Mouse (Mus musculus) bone marrow, adult 2 months (tissue): Measurements from ENCODE around the gene Tec. TPM values are rescaled to one million over a fixed set of nuclear protein-coding genes. Genes with fewer than 3 reads are reported as not detected.
"Not testable (repeated sequence)": the region's sequence is repeated elsewhere in the genome, so short reads cannot be mapped to it uniquely, and the experiment has no call there.

ENCODE experiments used
- H3K27ac ChIP-seq: fragments of 200-500 bp; 2 replicates; pipeline ENCODE4 v1.5.1; 2012; ENCODE audit warnings: low read depth, mild to moderate bottlenecking, control low read depth, inconsistent platforms, low read length; ENCODE audit not compliant: control insufficient read depth, poor library complexity, insufficient read depth
- H3K4me1 ChIP-seq: fragments of 200-500 bp; 2 replicates; pipeline ENCODE4 v1.6.1; 2011; ENCODE audit warnings: low read length; ENCODE audit not compliant: control insufficient read depth, insufficient read depth
- H3K4me3 ChIP-seq: fragments of 200-500 bp; replicated peaks from 2 replicates; pipeline ENCODE3; 2011; ENCODE audit warnings: mild to moderate bottlenecking, low read depth, low read length, control low read depth; ENCODE audit not compliant: control insufficient read depth
- CTCF ChIP-seq: fragments of 200-500 bp; IDR thresholded peaks from 2 replicates; pipeline ENCODE4 v1.5.1; 2011; ENCODE audit warnings: low read length, control low read depth; ENCODE audit not compliant: control insufficient read depth, insufficient read depth
- POLR2A ChIP-seq: fragments of 200-500 bp; IDR thresholded peaks from 2 replicates; pipeline ENCODE4 v1.6.1; 2011; ENCODE audit warnings: low read depth, mild to moderate bottlenecking, control low read depth, low read length, borderline replicate concordance; ENCODE audit not compliant: control insufficient read depth
- WGBS: fragments of 180-500 bp; shearing (Covaris S2); methylation state at CpG from one replicate; pipeline ENCODE4 v1.1.7; 2018; 5-methylcytosine and 5-hydroxymethylcytosine counted together
- polyA plus RNA-seq: library from polyadenylated mRNA; stranded (reverse); fragments of >200 nt; gene quantifications from 2 replicates; pipeline ENCODE4 v1.2.4, GENCODE M21; 2011; ENCODE audit warnings: low replicate concordance; ENCODE audit not compliant: missing spikeins, insufficient read depth, insufficient read length

Gene Tec
- polyA plus RNA-seq, 1 experiment, result 39.4 TPM

DNA sequence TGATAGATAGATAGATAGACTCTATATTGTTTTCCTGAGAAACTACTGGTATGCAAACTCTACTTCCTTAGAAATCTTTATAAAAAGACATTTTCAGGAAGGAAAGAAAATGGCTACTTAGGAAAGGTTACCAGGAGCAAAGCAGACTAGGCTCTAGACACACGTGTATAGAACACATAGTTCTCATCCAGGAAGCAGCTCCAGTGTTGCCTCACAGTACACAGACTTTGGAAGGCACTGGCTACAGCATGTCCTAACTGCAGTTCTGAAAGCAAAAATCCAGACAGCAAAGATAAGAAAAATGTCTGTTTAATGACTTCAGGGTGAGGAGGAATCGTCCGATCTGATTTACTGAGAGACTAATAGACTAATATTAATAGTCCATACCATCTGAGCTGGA, 41.8 kb downstream of the Tec start:
- 56% methylated on average over 3 of the region's 3 CpGs for WGBS
- Histone ChIP-seq H3K4me1 (peaks cover 3% of the 10 kb centered on the region; the same call in 1 of the 2 replicates), H3K27ac (no peak overlapping the region), H3K4me3 (no peak overlapping the region)
- TF ChIP-seq CTCF, result no peak
- no peak for TF ChIP-seq POLR2A

DNA sequence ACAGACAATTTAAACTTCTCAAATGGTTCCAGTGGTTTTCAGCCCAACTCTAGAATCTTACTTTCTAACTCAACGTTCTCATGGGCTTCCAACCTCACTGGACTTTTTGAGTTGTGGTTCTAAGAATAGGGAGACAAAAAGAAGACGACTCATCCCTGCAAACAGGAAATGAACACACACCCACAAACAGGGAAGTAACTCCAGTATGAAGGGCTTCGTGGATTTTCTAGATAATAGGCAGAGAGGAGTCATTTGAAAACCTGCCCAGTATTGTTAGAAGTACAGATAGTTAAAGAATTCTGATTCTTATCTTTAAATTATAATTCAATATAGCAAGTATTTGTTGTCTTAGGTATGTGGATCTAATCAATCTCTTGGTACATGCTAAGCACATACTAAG, 47.6 kb downstream of the Tec start:
- 8% methylated on average over 3 of the region's 3 CpGs for WGBS
- Histone ChIP-seq H3K4me3 (no peak overlapping the region), H3K27ac (no peak overlapping the region), H3K4me1 (peaks cover 1% of the 10 kb centered on the region; the same call in 1 of the 2 replicates)
- TF ChIP-seq CTCF, result no peak
- no peak for TF ChIP-seq POLR2A

- TF ChIP-seq CTCF, result no peak
- TF ChIP-seq POLR2A, result no peak
- 34% methylated on average over 8 of the region's 8 CpGs for WGBS
- no peak overlapping the region for H3K4me3 ChIP-seq
- H3K4me1 ChIP-seq, result peaks cover 3% of the 10 kb centered on the region
- H3K27ac ChIP-seq, result peak overlapping the region; percentile 53; the same call in 1 of the 2 replicates
Measured at GRCm38 (mm10) chr5:72820036-72820640, 48.1 kb downstream of the Tec start.

DNA sequence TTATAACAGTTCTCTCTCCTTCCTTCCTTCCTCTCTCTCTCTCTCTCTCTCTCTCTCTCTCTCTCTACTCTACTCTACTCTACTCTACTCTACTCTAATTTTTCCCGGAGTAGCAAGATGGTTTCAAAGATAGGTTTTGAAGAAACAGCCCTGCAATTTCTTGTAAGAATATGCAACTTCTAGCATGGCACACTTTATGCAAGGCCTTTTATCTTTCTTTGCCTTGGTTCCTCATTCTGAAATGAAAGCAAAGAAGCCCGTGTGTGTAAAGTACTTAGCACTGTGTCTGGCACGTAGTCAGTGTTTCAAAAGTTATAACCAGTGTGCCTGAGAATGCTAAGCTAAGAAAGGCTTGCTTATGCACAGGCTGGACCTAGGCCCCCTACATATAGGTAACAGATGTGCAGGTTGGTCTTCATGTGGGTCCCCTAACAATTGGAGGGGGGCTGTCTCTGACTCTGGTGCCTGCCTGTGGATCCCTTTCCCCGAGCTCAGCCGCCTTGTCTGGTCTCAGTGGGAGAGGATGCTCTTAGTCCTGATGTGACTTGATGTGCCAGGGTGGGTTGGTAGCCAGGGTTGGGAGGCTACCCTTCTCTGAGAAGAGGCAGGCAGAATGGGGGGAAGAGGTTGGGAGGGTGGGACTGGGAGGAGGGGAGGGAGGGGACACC, 49.6 kb downstream of the Tec start:
- WGBS, result 20% methylated on average over 5 of the region's 5 CpGs
- H3K4me1 ChIP-seq, result peaks cover 3% of the 10 kb centered on the region
- H3K4me3 ChIP-seq, result no peak overlapping the region
- peak overlapping the region; percentile 70 for H3K27ac ChIP-seq
- no peak for TF ChIP-seq POLR2A

DNA sequence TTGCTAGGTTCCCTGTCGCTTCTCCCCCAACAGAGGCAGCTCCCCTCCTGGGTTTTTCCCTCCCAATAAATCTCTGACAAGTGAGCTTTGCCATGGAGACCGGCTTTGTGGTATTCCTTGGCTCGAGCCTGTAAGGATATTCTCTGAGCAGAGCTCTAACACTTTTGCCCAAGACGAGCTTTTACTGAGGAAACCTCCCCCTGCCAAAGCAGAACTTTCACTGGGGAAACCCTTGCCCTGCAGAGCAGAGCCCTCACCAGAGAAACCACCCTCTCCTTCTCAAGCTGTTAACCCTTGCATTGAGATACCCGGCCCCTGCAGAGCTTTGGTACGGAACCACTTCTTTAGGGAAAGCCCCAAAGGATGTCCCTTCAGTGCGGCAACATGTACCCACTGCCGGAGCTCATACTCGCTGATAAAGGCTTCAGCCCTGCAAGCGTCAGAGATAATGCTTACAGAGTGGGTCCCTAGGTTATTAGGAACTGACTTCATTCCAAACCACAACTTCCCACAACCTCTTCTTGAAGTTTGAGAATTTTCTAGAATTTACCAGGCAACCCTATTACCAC, 50.7 kb downstream of the Tec start:
- Histone ChIP-seq H3K4me3 (no peak overlapping the region), H3K4me1 (peaks cover 3% of the 10 kb centered on the region), H3K27ac (peak overlapping the region; percentile 69)
- 3% methylated on average over 10 of the region's 10 CpGs for WGBS
- no peak for TF ChIP-seq POLR2A
- TF ChIP-seq CTCF, result no peak

DNA sequence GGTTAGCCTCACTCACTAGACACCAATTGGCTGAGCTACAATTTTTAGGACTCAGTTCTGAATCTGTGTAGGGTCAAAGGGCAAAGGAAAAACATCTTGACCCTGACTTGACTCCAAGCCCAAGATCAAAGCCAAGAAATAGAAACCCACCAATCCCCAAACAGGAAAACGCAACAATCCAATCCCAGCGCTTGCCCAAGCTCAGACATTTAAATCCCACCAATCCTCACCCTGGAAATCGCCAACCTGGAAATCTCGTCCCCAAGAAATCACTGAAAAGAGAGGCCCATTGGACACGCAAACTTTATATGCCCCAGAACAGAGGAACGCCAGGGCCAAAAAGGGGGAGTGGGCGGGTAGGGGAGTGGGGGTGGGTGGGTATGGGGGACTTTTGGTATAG, 51.3 kb downstream of the Tec start:
- H3K4me1 ChIP-seq, result not testable (repeated sequence)
- WGBS, result 78% methylated on average over 7 of the region's 7 CpGs

DNA sequence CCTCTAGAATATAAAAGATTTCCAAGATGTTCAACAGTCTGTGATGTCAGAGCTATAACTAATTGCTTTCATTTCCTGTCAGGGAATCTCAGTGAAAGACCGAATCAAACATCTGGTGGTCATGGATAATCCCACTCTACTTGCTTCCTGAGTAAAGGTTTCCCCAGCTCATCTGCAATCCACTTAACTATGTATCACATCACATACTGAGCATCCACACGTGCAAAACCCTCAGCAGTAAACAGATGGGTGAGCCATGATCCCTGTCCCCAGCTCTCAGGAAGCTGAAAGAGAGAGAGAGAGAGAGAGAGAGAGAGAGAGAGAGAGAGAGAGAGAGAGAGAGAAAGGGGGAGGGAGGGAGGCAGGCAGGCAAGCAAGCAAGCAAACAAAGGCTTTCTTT, 51.8 kb downstream of the Tec start:
- TF ChIP-seq POLR2A (no peak), CTCF (no peak)
- Histone ChIP-seq H3K4me3 (no peak overlapping the region), H3K4me1 (peaks cover 5% of the 10 kb centered on the region), H3K27ac (0 out of 2 replicates have a peak overlapping the region, but pooled peaks have one; percentile 2)
- 20% methylated on average over 2 of the region's 2 CpGs for WGBS

More for the DNA sequence above, 51.3 kb downstream of the Tec start:
- not testable (repeated sequence) for H3K4me3 ChIP-seq
- H3K27ac ChIP-seq, result 0 out of 2 replicates have a peak overlapping the region, but pooled peaks have one; percentile 2

GRCm38 (mm10) chr5:72816046-72816445, 52.2 kb downstream of the Tec start:
- H3K4me1 ChIP-seq, result peaks cover 9% of the 10 kb centered on the region
- no peak overlapping the region for H3K27ac ChIP-seq
- no peak overlapping the region for H3K4me3 ChIP-seq
- 71% methylated on average over 1 of the region's 1 CpGs for WGBS
- TF ChIP-seq CTCF (no peak), POLR2A (no peak)
